Mouse (Mus musculus): ENCODE results near the gene 4921501E09Rik.
"Not testable (repeated sequence)": the region's sequence is repeated elsewhere in the genome, so short reads cannot be mapped to it uniquely, and the experiment has no call there.

4921501E09Rik gene

DNA sequence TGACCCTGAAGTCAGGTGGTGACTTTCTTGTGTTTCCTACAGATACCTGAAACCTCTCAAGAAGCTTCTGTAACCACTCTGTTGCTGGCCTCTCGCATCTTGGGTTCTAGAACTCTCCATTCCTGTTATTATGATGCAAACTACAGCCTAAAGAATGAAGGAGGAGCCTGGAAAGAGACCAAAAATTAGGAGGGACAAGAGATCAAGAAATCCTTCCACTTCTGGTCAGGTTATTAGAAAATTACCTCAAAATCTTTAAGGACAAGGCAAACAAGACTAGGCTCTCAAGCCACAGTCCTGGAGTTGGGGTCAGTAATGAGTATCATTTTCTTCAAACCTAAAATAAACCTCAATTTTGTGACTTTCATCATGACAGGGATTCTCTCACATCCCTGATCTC is at the start of gene 4921501E09Rik:
TSS of gene 4921501E09Rik (minus strand) at position 101 of the 400 bp plus-strand sequence.
- no peak for DNase-seq

- DNase-seq, result peak; percentile 63 to 67
Observed at GRCm38 (mm10) chr17:33097396-33097795, 29.5 kb upstream of the 4921501E09Rik start.

GRCm38 (mm10) chr17:33092391-33093193 is 24.7 kb upstream of the 4921501E09Rik start:
- DNase-seq, result peak; percentile 80 to 84

DNA sequence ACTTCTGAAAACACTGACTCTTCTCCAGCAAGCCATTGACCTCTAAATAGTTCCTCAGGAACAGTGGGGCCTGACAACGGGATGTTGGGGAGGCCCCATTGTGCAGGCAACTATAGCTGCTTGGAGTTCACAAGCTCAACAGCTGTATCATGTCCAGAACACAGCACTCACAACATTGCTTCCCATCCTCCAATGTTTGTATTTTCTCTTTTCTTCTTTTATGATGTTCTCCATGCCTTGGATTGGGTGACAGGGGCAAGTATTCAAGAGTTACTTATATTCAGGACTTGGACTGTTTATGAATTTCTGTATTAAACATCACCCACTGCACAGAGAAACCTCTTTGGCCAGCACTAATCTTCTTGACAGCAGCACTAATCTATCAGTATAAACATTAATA is 23.8 kb upstream of the 4921501E09Rik start:
- DNase-seq, result peak in 1 of 2 experiments; percentile 2

DNA sequence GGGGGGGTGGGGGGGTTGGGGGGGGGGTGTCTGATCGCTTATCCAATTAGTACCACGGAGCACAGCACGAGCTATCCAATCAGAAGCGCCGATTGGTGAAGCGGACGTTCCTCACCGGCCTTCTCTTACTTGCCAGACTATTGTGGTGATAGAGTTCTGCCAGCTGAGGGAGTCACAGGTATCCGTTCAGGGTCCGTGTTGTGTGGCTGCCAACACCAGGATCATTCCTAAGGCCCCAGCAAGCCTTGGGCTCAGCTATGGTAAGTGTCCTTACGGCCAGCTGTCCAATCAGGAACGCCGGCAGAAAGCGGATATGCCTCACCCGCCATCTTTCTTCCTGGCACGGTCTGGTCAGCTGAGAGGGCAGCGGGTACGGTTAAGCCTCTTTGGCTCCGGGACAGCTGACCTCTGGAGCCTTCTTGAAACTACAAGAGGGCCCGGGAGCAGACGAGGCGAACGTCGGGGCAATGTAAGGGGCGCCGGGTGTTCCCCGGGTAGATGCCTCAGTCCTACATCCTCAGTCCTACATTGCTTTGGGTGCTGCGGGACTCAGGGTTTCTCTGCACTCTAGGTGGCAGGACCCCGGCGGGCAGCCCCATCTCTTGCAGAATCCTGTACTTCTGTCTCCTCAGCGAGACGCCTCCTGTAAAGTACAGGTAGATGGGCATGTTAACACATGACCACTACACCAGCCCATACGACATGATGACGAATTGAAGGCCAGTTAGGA is 21.5 kb upstream of the 4921501E09Rik start, which contains the start of gene Zfp563:
TSS of gene Zfp563 (plus strand) at position 91 of the 730 bp plus-strand sequence.
- peak; percentile 95 to 96 for DNase-seq

- DNase-seq, result no peak
Observed at GRCm38 (mm10) chr17:33063001-33063400, 4.9 kb downstream of the 4921501E09Rik start.

- no peak for DNase-seq
Observed at GRCm38 (mm10) chr17:33058791-33059190, 9.1 kb downstream of the 4921501E09Rik start.

DNA sequence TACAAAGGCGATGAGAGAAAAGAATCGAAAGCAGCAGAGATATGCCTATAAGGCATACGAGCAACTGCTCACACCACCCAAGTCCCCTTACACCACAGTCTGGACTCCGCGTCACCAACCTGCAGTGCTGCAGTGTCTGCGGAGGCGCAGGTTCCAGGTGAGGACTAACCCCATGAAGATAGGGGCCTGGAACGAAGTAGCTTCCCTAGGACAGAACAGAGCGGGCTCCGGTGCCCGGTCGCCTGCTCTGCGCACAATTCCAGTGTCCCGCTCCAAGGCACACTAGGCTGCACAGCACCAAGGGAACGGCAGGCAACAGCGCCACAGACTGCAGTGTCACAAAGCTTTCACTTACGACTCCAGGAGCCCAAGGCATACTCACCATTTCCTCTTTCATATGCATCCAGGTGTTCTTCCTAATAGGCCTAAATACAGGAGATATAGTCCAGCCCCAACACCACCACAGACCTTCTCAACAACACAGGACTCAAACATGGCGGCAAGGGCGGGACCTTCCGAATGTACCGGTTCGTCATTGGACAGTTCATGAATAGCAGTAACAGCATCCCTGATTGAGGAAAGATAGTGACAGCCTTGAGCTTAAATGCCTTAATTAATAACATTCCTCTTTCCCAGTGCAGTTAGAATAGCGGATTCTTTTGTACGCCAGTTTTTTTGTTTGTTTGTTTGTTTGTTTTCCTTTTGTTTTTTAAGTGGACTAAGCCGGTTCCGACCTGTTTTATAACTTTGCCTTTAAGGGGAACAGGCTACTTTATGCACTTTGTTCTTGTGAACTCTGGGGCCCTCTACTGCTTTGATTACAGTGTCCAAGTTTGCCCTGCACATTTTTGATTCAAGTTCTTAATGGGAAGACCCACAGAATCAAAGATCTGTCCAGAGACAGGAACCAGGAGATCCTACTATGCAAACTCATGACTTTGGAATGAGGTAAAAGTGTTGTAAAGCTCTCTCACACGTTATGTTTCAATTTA is 34.7 kb downstream of the 4921501E09Rik start, which contains the start of gene Zfp763:
TSS of gene Zfp763 (minus strand) at position 503 of the 992 bp plus-strand sequence.
- peak; percentile 72 to 75 for DNase-seq

DNA sequence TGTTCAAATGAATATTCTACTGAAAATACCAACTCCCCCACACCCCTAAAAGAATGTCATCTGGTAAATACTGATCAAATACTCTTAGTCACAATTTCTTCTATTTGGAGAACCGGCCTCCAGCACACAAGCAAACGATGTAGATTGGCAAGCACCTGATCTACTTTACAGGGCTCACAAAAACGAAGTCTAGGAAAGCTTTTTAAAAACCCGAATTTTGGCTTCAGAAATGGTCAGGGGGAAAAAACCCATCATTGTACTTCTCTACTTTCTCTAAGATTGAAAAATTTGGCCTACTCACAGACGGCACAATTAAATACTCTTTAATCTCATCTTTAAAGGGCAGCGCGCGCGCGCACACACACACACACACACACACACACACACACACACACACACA is 35.5 kb downstream of the 4921501E09Rik start:
- no peak for DNase-seq

- not testable (repeated sequence) for DNase-seq
Observed at GRCm38 (mm10) chr17:33020434-33020833, 47.4 kb downstream of the 4921501E09Rik start.

All from lung, adult 18-20 months (tissue).